Mouse (Mus musculus): ENCODE measurements around the gene Arl6ip4.
A peak's percentile ranks its signal among the peaks of the same experiment; 100 is the strongest.

Gene Arl6ip4

GRCm38 (mm10) chr5:124115990-124116845 is at the start of gene Arl6ip4:
Gene Arl6ip4, plus strand, starts transcription at chr5:124116089.
- peak; percentile 74 for DNase-seq

GRCm38 (mm10) chr5:124069657-124070056 is 46.2 kb upstream of the Arl6ip4 start:
- DNase-seq: no peak

DNA sequence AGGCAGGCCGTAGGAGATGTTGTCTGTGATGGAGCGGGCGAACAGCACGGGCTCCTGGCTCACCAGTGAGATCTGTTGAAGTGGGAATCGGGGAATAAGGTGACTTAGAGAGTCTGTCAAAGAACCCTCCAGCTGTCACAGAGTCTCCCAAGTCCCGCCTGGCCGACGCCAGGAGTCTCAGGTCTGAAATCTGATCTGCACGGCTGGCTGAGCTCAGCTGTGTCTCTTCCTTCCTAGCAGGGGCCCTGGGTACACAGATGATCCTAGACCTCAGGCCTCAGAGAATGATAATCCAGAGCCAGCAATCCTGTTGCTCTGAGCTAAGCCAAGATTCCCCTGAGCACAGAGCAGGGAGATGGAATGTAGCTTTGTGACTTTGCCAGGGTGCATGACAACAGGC is 42.2 kb upstream of the Arl6ip4 start:
- DNase-seq: no peak

- no peak for DNase-seq
These were observed 41.0 kb upstream of the Arl6ip4 start for GRCm38 (mm10) chr5:124074845-124075307.

- DNase-seq: no peak
These were observed 40.2 kb upstream of the Arl6ip4 start for GRCm38 (mm10) chr5:124075716-124076115.

DNA sequence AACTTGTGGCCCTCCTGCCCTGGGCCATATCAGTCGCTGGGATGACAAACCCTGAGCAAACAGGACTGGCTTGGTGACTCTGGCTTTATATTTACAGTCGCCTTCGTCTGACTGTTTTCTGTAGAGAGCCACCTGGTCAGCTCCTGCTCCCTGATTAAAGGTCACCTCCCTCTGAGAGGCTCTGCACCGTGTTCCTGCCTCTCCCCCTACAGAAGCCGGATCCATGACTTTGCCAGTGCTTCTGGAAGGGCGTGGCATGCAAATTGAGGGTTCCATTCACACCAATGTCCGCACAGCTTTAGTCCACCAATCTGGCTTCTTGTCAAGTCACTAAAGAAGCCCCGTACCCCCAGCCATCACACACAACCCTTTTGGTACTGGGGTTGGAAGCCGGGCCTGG is 39.3 kb upstream of the Arl6ip4 start:
- no peak for DNase-seq

GRCm38 (mm10) chr5:124077241-124077640 is 38.6 kb upstream of the Arl6ip4 start:
- DNase-seq: no peak

DNA sequence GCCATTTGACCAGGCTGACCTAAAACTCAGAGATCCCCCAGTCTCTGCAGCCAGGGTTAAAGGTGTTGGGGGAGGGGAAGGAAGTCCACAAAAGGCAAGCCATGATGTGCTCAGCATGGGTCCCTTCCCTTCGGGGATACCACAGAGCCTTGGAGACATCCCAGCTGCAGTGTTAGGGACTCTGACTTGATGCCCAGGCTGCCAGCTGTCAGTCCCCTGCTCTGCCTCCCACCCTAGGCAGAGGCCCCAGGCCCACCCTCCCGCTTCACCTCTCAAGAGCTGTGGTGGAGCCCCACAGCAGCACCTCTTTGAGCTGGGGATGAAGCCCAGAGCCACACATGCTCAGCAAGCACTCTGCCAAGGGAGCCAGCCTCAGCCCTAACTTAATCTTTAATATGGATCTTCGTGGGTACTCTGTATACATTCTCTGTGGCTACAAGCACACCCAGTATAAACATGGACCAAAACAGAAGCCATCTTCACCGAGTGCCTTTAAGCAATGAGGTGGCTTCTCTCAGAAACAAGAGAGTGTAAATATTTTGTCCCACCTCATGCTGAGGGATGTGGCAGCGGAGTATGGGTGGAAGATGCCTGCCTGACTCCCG is 37.9 kb upstream of the Arl6ip4 start:
- DNase-seq: no peak

GRCm38 (mm10) chr5:124078794-124079416 is 37.0 kb upstream of the Arl6ip4 start:
- peak; percentile 66 for DNase-seq

DNA sequence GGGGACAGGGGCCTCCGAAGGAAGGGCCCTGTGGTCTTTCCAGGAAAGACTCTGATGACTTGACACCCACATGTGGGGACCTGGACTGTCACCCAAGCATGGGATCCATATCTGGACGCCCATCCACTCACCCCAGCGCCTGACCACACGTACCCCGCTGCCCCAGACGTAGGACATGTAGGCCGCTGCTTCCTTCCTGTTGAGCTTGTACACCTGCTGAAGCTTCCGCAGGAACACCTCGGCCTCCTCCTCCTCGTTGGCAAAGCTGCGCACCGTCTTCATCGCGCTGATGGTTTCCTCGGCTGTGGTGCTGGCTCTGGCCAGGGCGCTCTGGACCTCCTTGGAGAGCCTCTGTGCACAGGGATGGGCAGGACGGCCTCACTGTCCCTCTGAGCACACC is 36.0 kb upstream of the Arl6ip4 start:
- no peak for DNase-seq

GRCm38 (mm10) chr5:124082447-124082846 is 33.4 kb upstream of the Arl6ip4 start:
- no peak for DNase-seq

DNA sequence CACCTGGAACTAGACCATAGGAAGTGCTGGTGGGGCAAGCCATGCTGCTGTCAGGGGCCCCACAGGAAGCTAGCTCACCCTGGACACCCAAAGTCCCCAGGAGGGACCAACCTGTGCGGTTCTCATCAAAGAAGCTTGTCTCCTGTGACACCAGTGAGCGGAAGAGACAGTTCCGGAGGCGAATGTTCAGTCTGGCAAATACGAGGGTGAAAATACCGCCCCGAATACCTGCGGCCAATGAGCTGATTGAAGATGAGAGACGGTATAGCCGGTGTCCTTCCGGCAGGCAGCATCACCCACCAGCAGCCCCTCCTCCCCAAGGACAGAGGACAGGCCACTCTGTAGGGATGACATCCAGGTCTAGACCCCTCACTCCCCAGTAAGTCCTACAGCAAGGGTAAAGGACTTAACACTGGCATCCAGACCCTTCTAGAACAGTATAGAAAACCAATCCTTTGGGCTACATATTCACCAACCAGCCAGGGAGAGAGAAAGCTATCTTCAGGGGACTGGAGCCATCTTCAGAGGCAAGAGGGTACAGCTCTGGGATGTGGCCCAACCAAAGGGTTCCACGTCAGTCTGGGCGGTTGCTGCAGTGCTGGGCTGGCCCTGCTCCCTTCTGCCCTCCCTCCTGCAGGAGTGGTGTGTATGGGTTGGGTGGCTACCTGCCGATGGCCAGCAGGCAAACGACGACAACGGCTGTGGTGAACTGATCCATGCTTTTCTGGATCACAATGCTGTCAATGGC is 32.8 kb upstream of the Arl6ip4 start:
- DNase-seq: no peak

DNA sequence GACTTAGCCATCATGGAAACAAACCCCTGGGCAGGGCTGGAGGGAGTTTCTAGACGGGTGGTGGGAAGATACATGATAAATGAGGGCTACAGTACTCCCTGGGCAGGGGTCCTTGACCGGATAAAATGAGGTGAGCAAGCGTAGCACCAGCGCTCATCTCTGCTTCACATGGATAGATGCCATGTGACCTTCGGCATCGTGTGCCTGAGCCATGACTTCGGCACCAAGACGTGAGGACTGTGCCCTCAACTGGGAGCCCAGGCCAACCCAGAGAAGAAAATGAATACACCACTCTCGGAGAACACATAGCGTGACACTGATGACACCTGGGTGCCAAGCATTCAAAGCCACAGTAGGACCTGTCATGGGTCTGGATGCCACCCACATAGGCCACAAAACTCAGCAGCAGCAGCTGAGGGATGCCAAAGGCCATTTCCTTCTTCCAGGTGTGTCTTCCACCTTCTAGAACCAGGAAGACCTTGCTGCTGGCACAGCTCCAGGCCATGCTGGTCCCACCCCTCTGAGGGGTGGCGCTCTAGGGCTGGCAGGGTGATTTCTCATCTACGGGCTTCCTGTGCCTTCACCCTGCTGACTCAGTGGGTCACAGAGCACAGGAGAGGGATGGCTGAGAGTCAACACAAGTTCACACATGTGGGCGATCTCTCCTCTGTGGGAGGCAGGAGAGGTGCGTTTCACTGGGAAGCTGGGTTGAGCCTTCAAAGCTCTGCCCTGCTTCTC is 31.9 kb upstream of the Arl6ip4 start:
- DNase-seq: peak; percentile 35

DNA sequence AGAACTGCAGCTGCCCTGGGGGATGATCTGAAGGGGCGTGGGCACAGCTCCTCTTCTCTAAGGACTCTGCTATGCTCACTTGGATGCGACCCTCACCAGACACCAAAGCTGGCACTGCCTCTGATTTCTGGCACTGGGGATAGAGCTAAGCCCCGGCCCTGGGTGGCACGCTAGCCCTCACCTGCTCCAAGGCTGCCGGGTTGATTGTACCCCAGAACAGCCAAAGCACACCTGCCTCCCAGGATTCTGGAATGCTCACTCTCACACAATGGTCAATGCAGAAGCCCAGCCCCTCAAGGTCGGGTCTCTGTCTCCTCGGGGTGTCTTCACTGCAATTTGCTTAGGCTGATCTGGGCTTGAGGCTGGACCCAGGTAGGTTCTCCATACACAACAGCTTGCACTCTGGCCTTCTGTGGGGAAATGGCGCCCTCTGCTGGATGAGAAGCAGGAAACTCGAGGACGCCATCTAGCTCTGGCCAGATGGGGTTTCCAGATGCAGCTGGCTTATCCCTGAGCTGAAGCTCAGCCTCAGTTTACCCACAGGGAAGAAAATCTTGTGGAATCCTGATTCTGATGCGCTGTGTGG is 31.2 kb upstream of the Arl6ip4 start:
- DNase-seq: peak; percentile 81

- no peak for DNase-seq
These were observed 30.4 kb upstream of the Arl6ip4 start for GRCm38 (mm10) chr5:124085513-124085912.

GRCm38 (mm10) chr5:124086876-124087275 is 29.0 kb upstream of the Arl6ip4 start:
- DNase-seq: no peak

DNA sequence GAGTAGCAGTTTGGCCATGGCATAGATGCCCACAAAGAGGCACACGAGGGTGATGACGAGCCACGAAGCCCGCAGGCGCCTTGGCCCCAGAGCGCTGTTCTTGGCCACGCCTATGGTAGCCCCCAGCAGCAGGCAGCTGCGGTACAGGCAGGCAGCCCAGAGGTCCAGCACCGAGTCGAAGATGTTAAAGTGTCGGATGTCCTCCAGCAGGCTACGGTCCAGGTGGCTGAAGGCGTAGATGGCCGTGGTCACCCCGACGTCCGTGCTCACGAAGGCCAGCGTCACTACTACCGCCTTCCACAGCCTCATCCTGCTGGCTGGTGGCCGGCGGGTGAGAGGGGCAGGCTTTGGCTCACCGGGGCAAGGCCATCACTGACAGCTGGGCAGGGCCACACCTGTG is 26.0 kb upstream of the Arl6ip4 start:
- peak; percentile 33 for DNase-seq

- DNase-seq: peak; percentile 57
These were observed 23.9 kb upstream of the Arl6ip4 start for GRCm38 (mm10) chr5:124091951-124092406.

DNA sequence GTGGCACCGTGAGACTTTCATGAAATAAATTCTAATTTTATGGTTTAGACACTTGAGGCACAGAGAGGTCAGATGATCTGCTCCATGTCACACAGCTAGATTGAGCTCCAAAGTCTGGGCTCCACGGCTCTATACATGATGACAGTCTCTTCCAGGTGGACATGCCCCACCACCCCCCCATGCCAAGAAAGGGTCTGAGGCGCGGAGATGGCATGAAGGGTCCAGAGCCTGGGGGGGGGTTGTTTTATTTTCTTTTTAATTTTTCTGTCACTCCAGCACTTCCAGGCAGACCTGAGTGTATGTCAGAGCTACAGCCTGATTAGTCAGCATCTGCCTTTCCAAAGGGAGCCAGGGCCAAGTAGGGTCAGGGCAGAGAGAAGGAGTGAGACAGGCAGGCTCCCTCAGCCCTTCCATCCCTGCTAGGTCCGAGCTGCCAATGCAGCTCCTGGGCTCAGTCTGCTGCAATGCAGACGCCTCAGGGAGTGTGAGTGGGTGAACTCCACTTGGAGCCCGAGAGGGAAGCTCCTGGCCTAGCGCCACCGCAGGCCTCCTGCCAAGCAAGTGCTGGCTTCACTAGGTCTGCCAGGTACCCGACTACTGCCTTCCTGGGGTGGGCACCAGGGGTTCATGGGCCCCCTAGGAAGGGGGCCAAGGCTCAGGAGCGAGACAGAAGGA is 22.6 kb upstream of the Arl6ip4 start:
- peak; percentile 86 for DNase-seq

- peak; percentile 54 for DNase-seq
These were observed 21.9 kb upstream of the Arl6ip4 start for GRCm38 (mm10) chr5:124093852-124094604.
